Mouse (Mus musculus): ENCODE measurements around the gene Ticrr.

Ticrr gene

GRCm38 (mm10) chr7:79744585-79744984 lies 84.6 kb downstream of the Ticrr start:
- no peak for DNase-seq (ENCODE audit: low read depth, low spot score)

- no peak for DNase-seq (ENCODE audit: low read depth, low spot score)
Measured at GRCm38 (mm10) chr7:79747659-79748058, 87.7 kb downstream of the Ticrr start.
